Mouse (Mus musculus): ENCODE data around the gene Tank.

Tank gene

GRCm38 (mm10) chr2:61580555-61581080, 2.2 kb downstream of the Tank start:
- in situ Hi-C loops (cut with MboI): no loop called here

GRCm38 (mm10) chr2:61582578-61583315, 4.4 kb downstream of the Tank start:
- in situ Hi-C loops (cut with MboI): no loop called here

GRCm38 (mm10) chr2:61585447-61585846, 7.1 kb downstream of the Tank start:
- in situ Hi-C loops (cut with MboI): no loop called here

- in situ Hi-C loops (cut with MboI): no loop called here
Observed at GRCm38 (mm10) chr2:61586166-61586565, 7.8 kb downstream of the Tank start.

GRCm38 (mm10) chr2:61590751-61591150, 12.4 kb downstream of the Tank start:
- in situ Hi-C loops (cut with MboI): no loop called here

- in situ Hi-C loops (cut with MboI): no loop called here
Observed at GRCm38 (mm10) chr2:61592095-61592494, 13.7 kb downstream of the Tank start.

- in situ Hi-C loops (cut with MboI): no loop called here
Observed at GRCm38 (mm10) chr2:61592699-61593029, 14.3 kb downstream of the Tank start.

GRCm38 (mm10) chr2:61593030-61593811, 14.8 kb downstream of the Tank start:
- in situ Hi-C loops (cut with MboI): no loop called here

GRCm38 (mm10) chr2:61593871-61594304, 15.5 kb downstream of the Tank start:
- in situ Hi-C loops (cut with MboI): no loop called here

- in situ Hi-C loops (cut with MboI): no loop called here
Observed at GRCm38 (mm10) chr2:61599730-61600129, 21.3 kb downstream of the Tank start.

- in situ Hi-C loops (cut with MboI): no loop called here
Observed at GRCm38 (mm10) chr2:61603461-61603860, 25.1 kb downstream of the Tank start.

- in situ Hi-C loops (cut with MboI): no loop called here
Observed at GRCm38 (mm10) chr2:61606942-61607341, 28.6 kb downstream of the Tank start.

GRCm38 (mm10) chr2:61623996-61624395, 45.6 kb downstream of the Tank start:
- in situ Hi-C loops (cut with MboI): no loop called here

GRCm38 (mm10) chr2:61630864-61631555, 52.6 kb downstream of the Tank start:
- in situ Hi-C loops (cut with MboI): loop anchor here (25.0 kb wide), 1 partner anchor 1006 kb away; the partner anchor contains the start of gene Ifih1

- in situ Hi-C loops (cut with MboI): loop anchor here (25.0 kb wide), 1 partner anchor 1002 kb away; the partner anchor contains the start of gene Ifih1
Observed at GRCm38 (mm10) chr2:61635099-61635498, 56.7 kb downstream of the Tank start.

GRCm38 (mm10) chr2:61638182-61638581, 59.8 kb downstream of the Tank start:
- in situ Hi-C loops (cut with MboI): loop anchor here (25.0 kb wide), 1 partner anchor 999 kb away; the partner anchor contains the start of gene Ifih1

GRCm38 (mm10) chr2:61642452-61643368, 64.3 kb downstream of the Tank start:
- in situ Hi-C loops (cut with MboI): loop anchor here (25.0 kb wide), 1 partner anchor 995 kb away; the partner anchor contains the start of gene Ifih1

GRCm38 (mm10) chr2:61651206-61651605, 72.8 kb downstream of the Tank start:
- in situ Hi-C loops (cut with MboI): no loop called here

- in situ Hi-C loops (cut with MboI): no loop called here
Observed at GRCm38 (mm10) chr2:61651640-61652039, 73.3 kb downstream of the Tank start.

GRCm38 (mm10) chr2:61655046-61655381, 76.6 kb downstream of the Tank start:
- in situ Hi-C loops (cut with MboI): no loop called here
